Mouse (Mus musculus): Measurements from ENCODE around the gene Eif2d.
A peak's percentile ranks its signal among the peaks of the same experiment; 100 is the strongest.

Gene Eif2d

GRCm38 (mm10) chr1:131184253-131184955 lies 31.4 kb downstream of the Eif2d start:
- DNase-seq (ENCODE audit: low spot score in 2 of 2): no peak

- DNase-seq (ENCODE audit: low spot score in 2 of 2): no peak
Observed at GRCm38 (mm10) chr1:131184956-131185660, 32.1 kb downstream of the Eif2d start.

GRCm38 (mm10) chr1:131185821-131186506 lies 33.0 kb downstream of the Eif2d start:
- DNase-seq (ENCODE audit: low spot score in 2 of 2): no peak

- DNase-seq (ENCODE audit: low spot score in 2 of 2): no peak
Observed at GRCm38 (mm10) chr1:131186995-131187394, 34.0 kb downstream of the Eif2d start.

GRCm38 (mm10) chr1:131187856-131188255 lies 34.9 kb downstream of the Eif2d start:
- DNase-seq (ENCODE audit: low spot score in 2 of 2): no peak

GRCm38 (mm10) chr1:131188655-131189054 lies 35.7 kb downstream of the Eif2d start:
- DNase-seq (ENCODE audit: low spot score in 2 of 2): no peak

GRCm38 (mm10) chr1:131193746-131194145 lies 40.8 kb downstream of the Eif2d start:
- no peak for DNase-seq (ENCODE audit: low spot score in 2 of 2)

- DNase-seq (ENCODE audit: low spot score in 2 of 2): no peak
Observed at GRCm38 (mm10) chr1:131195653-131196052, 42.7 kb downstream of the Eif2d start.

GRCm38 (mm10) chr1:131196107-131196506 lies 43.1 kb downstream of the Eif2d start:
- DNase-seq (ENCODE audit: low spot score in 2 of 2): no peak

GRCm38 (mm10) chr1:131198417-131198960 lies 45.5 kb downstream of the Eif2d start:
- no peak for DNase-seq (ENCODE audit: low spot score in 2 of 2)

GRCm38 (mm10) chr1:131199118-131199821 lies 46.3 kb downstream of the Eif2d start:
- DNase-seq (ENCODE audit: low spot score in 2 of 2): no peak

- DNase-seq (ENCODE audit: low spot score in 2 of 2): peak in 1 of 2 experiments; percentile 53
Observed at GRCm38 (mm10) chr1:131199976-131200375, 47.0 kb downstream of the Eif2d start.

GRCm38 (mm10) chr1:131200588-131200987 lies 47.6 kb downstream of the Eif2d start:
- no peak for DNase-seq (ENCODE audit: low spot score in 2 of 2)

GRCm38 (mm10) chr1:131201391-131201790 lies 48.4 kb downstream of the Eif2d start:
- DNase-seq (ENCODE audit: low spot score in 2 of 2): no peak

GRCm38 (mm10) chr1:131204461-131204860 lies 51.5 kb downstream of the Eif2d start:
- no peak for DNase-seq (ENCODE audit: low spot score in 2 of 2)

GRCm38 (mm10) chr1:131206342-131206741 lies 53.4 kb downstream of the Eif2d start:
- DNase-seq (ENCODE audit: low spot score in 2 of 2): no peak

GRCm38 (mm10) chr1:131207531-131207930 lies 54.5 kb downstream of the Eif2d start:
- DNase-seq (ENCODE audit: low spot score in 2 of 2): peak; percentile 59 to 87

GRCm38 (mm10) chr1:131208081-131208480 lies 55.1 kb downstream of the Eif2d start:
- DNase-seq (ENCODE audit: low spot score in 2 of 2): no peak

GRCm38 (mm10) chr1:131208800-131209199 lies 55.8 kb downstream of the Eif2d start:
- no peak for DNase-seq (ENCODE audit: low spot score in 2 of 2)

GRCm38 (mm10) chr1:131209971-131210426 lies 57.0 kb downstream of the Eif2d start:
- no peak for DNase-seq (ENCODE audit: low spot score in 2 of 2)

- no peak for DNase-seq (ENCODE audit: low spot score in 2 of 2)
Observed at GRCm38 (mm10) chr1:131211655-131212054, 58.7 kb downstream of the Eif2d start.

GRCm38 (mm10) chr1:131212956-131213355 lies 60.0 kb downstream of the Eif2d start:
- DNase-seq (ENCODE audit: low spot score in 2 of 2): no peak
